Mouse (Mus musculus) forebrain, embryonic 14.5 days (tissue): ENCODE measurements at regions not wholly inside any gene's neighbourhood (a gene's known extent, or its start where the extent isn't known, plus 50 kb on each side); places are given as distances from the start of the nearest gene placed in this dataset.
"Not testable (repeated sequence)": the region's sequence is repeated elsewhere in the genome, so short reads cannot be mapped to it uniquely, and the experiment has no call there.

Experiments used
- ATAC-seq: fragments of 200-750 bp; cut with Nextera tagmentation; 2 replicates; pipeline ENCODE4 v1.8.0; 2017; ENCODE audit warnings: mild to moderate bottlenecking, moderate library complexity
- DNase-seq: peaks from one replicate; pipeline ENCODE4 v3.0.0-alpha.2; 2015; ENCODE audit warnings: low spot score
- H3K27ac ChIP-seq: fragments of 300-500 bp; sonication (generic); 2 replicates; pipeline ENCODE4 v1.5.1; 2014; ENCODE audit warnings: low read depth, mild to moderate bottlenecking, control low read depth, low read length, moderate library complexity
- H3K27me3 ChIP-seq: fragments of 300-500 bp; sonication (generic); replicated peaks from 2 replicates; pipeline ENCODE4 v1.6.1; 2014; ENCODE audit warnings: low read length, control low read depth, mixed read lengths; ENCODE audit not compliant: control insufficient read depth, insufficient read depth
- H3K36me3 ChIP-seq: fragments of 300-500 bp; sonication (generic); 2 replicates; pipeline ENCODE4 v1.6.1; 2014; ENCODE audit warnings: low read length, control low read depth; ENCODE audit not compliant: control insufficient read depth, insufficient read depth
- H3K4me1 ChIP-seq: fragments of 300-500 bp; sonication (generic); 2 replicates; pipeline ENCODE4 v1.6.1; 2014; ENCODE audit warnings: antibody characterized with exemption, low read length, control low read depth; ENCODE audit not compliant: control insufficient read depth, insufficient read depth
- H3K4me2 ChIP-seq: fragments of 300-500 bp; sonication (generic); 2 replicates; pipeline ENCODE4 v1.6.1; 2014; ENCODE audit warnings: mild to moderate bottlenecking, control low read depth, low read length
- H3K4me3 ChIP-seq: fragments of 300-500 bp; sonication (generic); 2 replicates; pipeline ENCODE4 v1.5.1; 2014; ENCODE audit warnings: low read depth, low read length, control low read depth
- H3K9ac ChIP-seq: fragments of 300-500 bp; sonication (generic); 2 replicates; pipeline ENCODE4 v1.6.1; 2014; ENCODE audit warnings: mild to moderate bottlenecking, low read length, control low read depth, moderate library complexity
- H3K9me3 ChIP-seq: fragments of 300-500 bp; sonication (generic); replicated peaks from 2 replicates; pipeline ENCODE4 v1.6.1; 2016; ENCODE audit warnings: low read length, control low read depth, mixed read lengths; ENCODE audit not compliant: control insufficient read depth
- WGBS: fragments of 180-500 bp; shearing (Covaris S2); extraction: QIAGEN DNeasy Blood & Tissue Kit; methylation state at CpG from one replicate; pipeline ENCODE4 v1.1.7; 2014; 5-methylcytosine and 5-hydroxymethylcytosine counted together

DNA sequence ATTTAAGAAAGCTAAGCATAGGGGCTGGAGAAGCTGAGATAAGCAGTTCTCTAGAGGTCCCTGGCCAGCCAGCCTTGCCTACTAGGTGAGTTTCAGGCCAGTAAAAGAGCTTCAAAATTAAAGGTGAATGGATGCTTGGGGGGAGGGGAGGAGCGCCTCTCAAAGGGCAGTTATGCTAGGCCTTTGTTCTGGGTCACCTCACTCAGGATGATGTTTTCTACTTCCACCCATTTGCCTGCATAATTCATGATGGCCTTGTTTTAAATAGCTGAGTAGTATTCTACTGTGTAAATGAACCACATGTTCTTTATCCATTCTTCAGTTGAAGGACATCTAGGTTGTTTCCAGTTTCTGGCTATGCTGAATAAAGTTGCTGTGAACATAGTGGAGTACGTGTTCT, 457.0 kb upstream of the Fam160b2 start:
- H3K9me3 ChIP-seq: no peaks in the 10 kb centered on the region
- H3K27ac ChIP-seq: no peak overlapping the region
- no peak overlapping the region for H3K9ac ChIP-seq
- WGBS: 69% methylated on average over 2 of the region's 2 CpGs
- no peaks in the 10 kb centered on the region for H3K4me1 ChIP-seq
- no peak overlapping the region for H3K4me2 ChIP-seq
- no peak for ATAC-seq
- no peak for DNase-seq
- H3K4me3 ChIP-seq: no peak overlapping the region
- H3K36me3 ChIP-seq: no peaks in the 10 kb centered on the region
- H3K27me3 ChIP-seq: no peaks in the 10 kb centered on the region

- no peak overlapping the region for H3K4me3 ChIP-seq
- WGBS: 91% methylated on average over 2 of the region's 2 CpGs
- DNase-seq: no peak
- H3K4me2 ChIP-seq: no peak overlapping the region
- no peaks in the 10 kb centered on the region for H3K4me1 ChIP-seq
- no peak overlapping the region for H3K27ac ChIP-seq
- H3K9me3 ChIP-seq: no peaks in the 10 kb centered on the region
- H3K36me3 ChIP-seq: no peaks in the 10 kb centered on the region
- no peaks in the 10 kb centered on the region for H3K27me3 ChIP-seq
- no peak overlapping the region for H3K9ac ChIP-seq
- no peak for ATAC-seq
Measured at GRCm38 (mm10) chr14:71055480-71055879, 455.8 kb upstream of the Fam160b2 start.

DNA sequence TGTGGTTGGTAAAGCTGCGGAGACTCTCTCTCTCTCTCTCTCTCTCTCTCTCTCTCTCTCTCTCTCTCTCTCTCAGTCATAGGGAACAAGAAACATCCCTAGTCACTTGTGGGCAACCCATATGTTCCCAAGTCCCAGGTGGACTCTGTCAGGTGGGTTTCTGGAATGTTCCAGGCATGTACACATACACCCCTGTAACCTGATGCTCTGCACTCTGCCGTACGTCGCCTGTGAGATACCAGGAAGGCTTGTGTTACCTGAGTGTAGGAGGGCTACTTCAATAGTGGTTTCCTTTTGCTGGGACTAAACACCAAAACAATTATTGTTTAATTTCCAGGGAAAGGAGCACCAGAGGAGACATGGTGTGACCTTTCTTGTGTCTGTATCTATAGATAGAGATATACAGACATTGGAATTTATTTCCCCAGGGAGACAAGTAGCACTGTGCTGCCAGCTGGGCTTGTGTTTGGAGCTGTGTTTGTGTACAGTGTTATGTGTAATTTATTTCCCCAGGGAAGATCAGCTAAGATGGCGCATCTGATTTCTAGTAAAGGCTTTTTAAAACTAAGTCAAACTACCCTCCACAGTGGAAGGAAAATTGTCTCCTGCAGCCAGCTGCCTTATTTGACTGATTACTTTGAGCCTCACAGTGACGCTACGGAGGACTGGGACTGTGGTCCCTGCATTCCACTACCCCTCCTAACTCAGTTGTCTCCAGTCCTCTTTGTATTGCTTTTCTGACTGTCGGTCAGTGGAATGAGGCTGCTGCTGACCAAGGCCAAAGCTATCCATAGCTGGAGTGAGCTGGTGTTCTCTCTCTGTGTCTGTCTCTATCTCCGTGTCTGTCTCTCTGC, 454.4 kb upstream of the Fam160b2 start:
- H3K4me3 ChIP-seq: no peak overlapping the region
- H3K36me3 ChIP-seq: no peaks in the 10 kb centered on the region
- no peak overlapping the region for H3K27ac ChIP-seq
- ATAC-seq (no peak), DNase-seq (no peak)
- WGBS: 84% methylated on average over 9 of the region's 9 CpGs
- no peaks in the 10 kb centered on the region for H3K27me3 ChIP-seq
- H3K4me1 ChIP-seq: no peaks in the 10 kb centered on the region
- H3K9me3 ChIP-seq: no peaks in the 10 kb centered on the region
- H3K9ac ChIP-seq: no peak overlapping the region
- H3K4me2 ChIP-seq: no peak overlapping the region

- Histone ChIP-seq H3K4me3 (no peak overlapping the region), H3K27me3 (no peaks in the 10 kb centered on the region), H3K9me3 (no peaks in the 10 kb centered on the region), H3K4me2 (no peak overlapping the region), H3K4me1 (no peaks in the 10 kb centered on the region), H3K27ac (no peak overlapping the region), H3K36me3 (no peaks in the 10 kb centered on the region), H3K9ac (no peak overlapping the region)
- ATAC-seq (no peak), DNase-seq (no peak)
- 13% methylated on average over 3 of the region's 3 CpGs for WGBS
Measured at GRCm38 (mm10) chr14:71047096-71047495, 447.5 kb upstream of the Fam160b2 start.

DNA sequence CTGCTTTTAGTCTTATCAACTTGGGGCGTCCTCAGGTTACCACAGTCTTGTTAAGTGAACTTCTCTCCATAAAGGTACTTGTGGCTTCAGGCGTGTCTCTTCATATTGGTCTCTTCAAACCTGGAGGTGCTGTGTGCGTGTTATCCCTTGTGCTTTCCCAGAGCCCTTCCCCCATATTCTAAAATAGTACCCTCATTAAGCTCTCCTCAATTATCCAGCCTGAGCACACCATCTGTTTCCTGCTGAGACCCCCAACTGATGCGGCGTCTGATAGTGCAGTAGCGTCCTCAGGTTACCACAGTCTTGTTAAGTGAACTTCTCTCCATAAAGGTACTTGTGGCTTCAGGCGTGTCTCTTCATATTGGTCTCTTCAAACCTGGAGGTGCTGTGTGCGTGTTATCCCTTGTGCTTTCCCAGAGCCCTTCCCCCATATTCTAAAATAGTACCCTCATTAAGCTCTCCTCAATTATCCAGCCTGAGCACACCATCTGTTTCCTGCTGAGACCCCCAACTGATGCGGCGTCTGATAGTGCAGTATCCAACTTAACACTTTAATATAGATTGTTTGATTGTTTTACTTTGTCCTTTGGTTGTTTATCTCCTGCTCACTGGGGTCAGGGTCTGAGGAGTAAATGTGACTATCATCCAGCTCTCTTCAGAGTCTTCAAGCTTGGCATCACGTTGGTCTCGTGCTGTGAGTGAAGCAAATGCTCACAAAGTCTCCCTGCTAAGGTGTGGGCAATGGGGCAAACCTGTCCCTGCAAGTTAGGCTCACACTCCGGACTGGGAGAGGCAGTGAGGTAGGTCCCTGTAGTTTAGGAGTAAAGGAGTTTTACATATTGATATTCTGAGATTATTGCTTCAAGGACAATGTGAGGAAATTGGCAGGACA, 444.5 kb upstream of the Fam160b2 start:
- H3K4me3 ChIP-seq, H3K27ac ChIP-seq, H3K9me3 ChIP-seq, H3K4me1 ChIP-seq, DNase-seq, H3K36me3 ChIP-seq, H3K27me3 ChIP-seq, H3K9ac ChIP-seq, H3K4me2 ChIP-seq: not testable (repeated sequence)
- peak; percentile 65; the same call in 1 of the 2 replicates for ATAC-seq
- WGBS: 46% methylated on average over 10 of the region's 13 CpGs

- no peak for ATAC-seq
- no peak for DNase-seq
- Histone ChIP-seq H3K4me1 (no peaks in the 10 kb centered on the region), H3K9me3 (no peaks in the 10 kb centered on the region), H3K9ac (no peak overlapping the region), H3K27me3 (no peaks in the 10 kb centered on the region), H3K4me2 (no peak overlapping the region), H3K4me3 (no peak overlapping the region), H3K36me3 (no peaks in the 10 kb centered on the region), H3K27ac (no peak overlapping the region)
- WGBS: 67% methylated on average over 7 of the region's 7 CpGs
Measured at GRCm38 (mm10) chr14:71036620-71037019, 437.0 kb upstream of the Fam160b2 start.

- H3K4me2 ChIP-seq: no peak overlapping the region
- no peaks in the 10 kb centered on the region for H3K4me1 ChIP-seq
- H3K9me3 ChIP-seq: no peaks in the 10 kb centered on the region
- H3K27me3 ChIP-seq: no peaks in the 10 kb centered on the region
- ATAC-seq: no peak
- H3K4me3 ChIP-seq: no peak overlapping the region
- H3K27ac ChIP-seq: no peak overlapping the region
- WGBS: 15% methylated on average over 2 of the region's 2 CpGs
- H3K9ac ChIP-seq: no peak overlapping the region
- H3K36me3 ChIP-seq: no peaks in the 10 kb centered on the region
- DNase-seq: no peak
Measured at GRCm38 (mm10) chr14:71033586-71033985, 434.0 kb upstream of the Fam160b2 start.

DNA sequence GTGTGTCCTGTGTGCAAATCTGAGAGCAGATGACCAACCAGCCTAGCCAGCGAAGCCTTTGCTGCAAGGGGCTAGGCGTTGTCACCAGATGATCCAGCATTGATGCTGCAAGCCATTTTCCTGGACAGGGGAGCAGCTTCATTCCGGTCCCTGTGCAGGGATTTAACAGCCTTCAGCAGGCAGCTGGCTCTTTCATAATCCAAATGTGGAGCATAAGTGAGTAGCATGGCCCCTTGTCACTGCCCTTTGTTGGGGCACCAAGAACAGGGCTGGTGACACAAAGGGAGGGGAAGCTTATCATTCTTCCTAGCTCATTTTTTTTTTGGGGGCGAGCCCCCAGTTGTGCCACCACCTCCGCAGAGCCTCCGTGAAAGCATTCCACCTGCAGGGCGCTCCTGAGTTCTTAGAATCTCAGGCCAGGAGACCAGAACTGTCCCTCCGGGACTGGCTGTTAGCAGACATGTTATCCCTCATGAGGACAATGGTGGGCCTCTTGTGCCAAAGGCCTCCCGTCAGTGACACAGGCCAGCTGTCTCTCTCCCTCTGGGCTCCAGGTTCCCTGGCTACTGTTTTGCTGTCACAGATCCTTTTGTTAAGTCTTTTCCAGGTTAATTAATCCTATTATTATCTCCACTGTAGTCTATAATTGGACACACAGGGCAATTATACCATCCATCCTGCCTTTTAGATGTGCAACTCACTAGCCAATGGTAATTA, 430.7 kb upstream of the Fam160b2 start:
- Histone ChIP-seq H3K9ac (no peak overlapping the region), H3K4me1 (no peaks in the 10 kb centered on the region), H3K36me3 (no peaks in the 10 kb centered on the region), H3K4me3 (no peak overlapping the region), H3K27ac (no peak overlapping the region), H3K4me2 (no peak overlapping the region), H3K27me3 (no peaks in the 10 kb centered on the region), H3K9me3 (no peaks in the 10 kb centered on the region)
- no peak for ATAC-seq
- DNase-seq: no peak
- 63% methylated on average over 9 of the region's 9 CpGs for WGBS
